Mouse (Mus musculus) CH12.LX (cell line): ENCODE measurements around the gene Zfp282. TPM values are rescaled to one million over a fixed set of nuclear protein-coding genes. Genes with fewer than 3 reads are reported as not detected.

Experiments used
- DNase-seq: peaks from one replicate; pipeline ENCODE4 v3.0.0-alpha.2; 2013; ENCODE audit errors: extremely low read depth
- H3K27ac ChIP-seq: 2 replicates; pipeline ENCODE4 v1.5.1; 2012; ENCODE audit warnings: low read depth, mild to moderate bottlenecking, control low read depth, moderate library complexity; ENCODE audit not compliant: insufficient read depth
- H3K27me3 ChIP-seq: replicated peaks from 2 replicates; pipeline ENCODE3; 2012; ENCODE audit warnings: inconsistent platforms
- H3K36me3 ChIP-seq, 2 experiments: replicated peaks in 1 of 2; 2 replicates each; pipeline versions ENCODE3 to v1.6.1; 2012; ENCODE audit warnings: inconsistent platforms in 1 of 2, low read length in 1 of 2, mild to moderate bottlenecking in 1 of 2, mixed read lengths in 1 of 2, moderate library complexity in 1 of 2; ENCODE audit not compliant: control insufficient read depth in 1 of 2, insufficient read depth in 1 of 2
- H3K4me1 ChIP-seq, 2 experiments: 2 replicates each; pipeline ENCODE4 v1.6.1; 2012; ENCODE audit warnings: inconsistent platforms in 1 of 2, moderate library complexity in 1 of 2; ENCODE audit not compliant: insufficient read depth in 2 of 2, control insufficient read depth in 1 of 2
- H3K4me2 ChIP-seq: 2 replicates; pipeline ENCODE4 v1.6.1; 2012; ENCODE audit warnings: low read depth, mild to moderate bottlenecking, control low read depth; ENCODE audit not compliant: poor library complexity, insufficient read depth, severe bottlenecking
- H3K4me3 ChIP-seq, 3 experiments: fragments of 150-350 bp in 1 of 3; sonication (generic) in 1 of 3; replicated peaks in 1 of 3; 2 replicates each; pipeline versions ENCODE3 to v1.5.1; 2011 to 2012; ENCODE audit warnings: low read depth in 2 of 3, low read length in 2 of 3, mild to moderate bottlenecking in 2 of 3, moderate library complexity in 2 of 3, control low read depth in 1 of 3, improper control_type of control experiment in 1 of 3, inconsistent platforms in 1 of 3, mixed read lengths in 1 of 3; ENCODE audit not compliant: poor library complexity in 1 of 3
- H3K79me2 ChIP-seq: replicated peaks from 2 replicates; pipeline ENCODE4 v1.6.1; 2012; ENCODE audit warnings: mild to moderate bottlenecking, moderate library complexity; ENCODE audit not compliant: control insufficient read depth, poor library complexity, insufficient read depth, severe bottlenecking; ENCODE audit errors: extremely low read depth
- H3K9ac ChIP-seq: 2 replicates; pipeline ENCODE4 v1.6.1; 2012; ENCODE audit warnings: low read depth, mild to moderate bottlenecking, control low read depth, moderate library complexity; ENCODE audit not compliant: insufficient read depth
- H3K9me3 ChIP-seq: replicated peaks from 2 replicates; pipeline ENCODE3; 2012; ENCODE audit warnings: low read length, inconsistent platforms, mixed read lengths
- CHD2 ChIP-seq: IDR thresholded peaks from 2 replicates; pipeline ENCODE4 v1.6.1; 2011; ENCODE audit warnings: low read length, improper control_type of control experiment
- GABPA ChIP-seq: IDR thresholded peaks from 2 replicates; pipeline ENCODE4 v1.6.1; 2012; ENCODE audit warnings: low read depth, low read length, improper control_type of control experiment, inconsistent platforms; ENCODE audit not compliant: insufficient replicate concordance
- JUN ChIP-seq: IDR thresholded peaks from 2 replicates; pipeline ENCODE4 v1.6.1; 2011; ENCODE audit warnings: low read depth, mild to moderate bottlenecking, low read length, improper control_type of control experiment, moderate library complexity; ENCODE audit not compliant: insufficient read depth
- MAX ChIP-seq: IDR thresholded peaks from 2 replicates; pipeline ENCODE4 v1.6.1; 2011; ENCODE audit warnings: low read length, improper control_type of control experiment
- MXI1 ChIP-seq: IDR thresholded peaks from 2 replicates; pipeline ENCODE4 v1.6.1; 2011; ENCODE audit warnings: mild to moderate bottlenecking, low read depth, low read length, improper control_type of control experiment
- MYC ChIP-seq: IDR thresholded peaks from 2 replicates; pipeline ENCODE4 v1.6.1; 2011; ENCODE audit warnings: low read depth, mild to moderate bottlenecking, improper control_type of control experiment, low read length
- NRF1 ChIP-seq: IDR thresholded peaks from 2 replicates; pipeline ENCODE4 v1.6.1; 2014; ENCODE audit warnings: low read depth, mild to moderate bottlenecking, inconsistent platforms, low read length, improper control_type of control experiment, moderate library complexity
- RAD21 ChIP-seq: IDR thresholded peaks from 2 replicates; pipeline ENCODE4 v1.6.1; 2011; ENCODE audit warnings: low read depth, mild to moderate bottlenecking, low read length, improper control_type of control experiment, moderate library complexity
- SIN3A ChIP-seq: IDR thresholded peaks from 2 replicates; pipeline ENCODE4 v1.6.1; 2012; ENCODE audit warnings: low read length, improper control_type of control experiment, inconsistent platforms
- TCF12 ChIP-seq: IDR thresholded peaks from 2 replicates; pipeline ENCODE4 v1.6.1; 2014; ENCODE audit warnings: low read depth, mild to moderate bottlenecking, inconsistent platforms, low read length, improper control_type of control experiment
- UBTF ChIP-seq: IDR thresholded peaks from 2 replicates; pipeline ENCODE4 v1.6.1; 2012; ENCODE audit warnings: low read depth, mild to moderate bottlenecking, inconsistent platforms, low read length, improper control_type of control experiment, moderate library complexity
- ZC3H11A ChIP-seq: IDR thresholded peaks from 2 replicates; pipeline ENCODE4 v1.6.1; 2012; ENCODE audit warnings: low read depth, mild to moderate bottlenecking, inconsistent platforms, low read length, improper control_type of control experiment
- ZNF384 ChIP-seq: IDR thresholded peaks from 2 replicates; pipeline ENCODE4 v1.6.1; 2012; ENCODE audit warnings: low read depth, low read length, improper control_type of control experiment, inconsistent platforms
- dilution Hi-C: fragments of 300-500 bp; cut with MboI; formaldehyde crosslinking; loops from 2 replicates; pipeline ENCODE4 v1.14.3; 2020; ENCODE audit warnings: low sequenced_read_pairs; ENCODE audit not compliant: extremely low pct_unique_long_range_greater_than_20kb, extremely low pct_ligation_motif_present
- in situ Hi-C: fragments of 300-500 bp; cut with MboI; formaldehyde crosslinking; loops from 3 replicates; pipeline ENCODE4 v1.14.3; 2019; ENCODE audit warnings: low sequenced_read_pairs, low pct_ligation_motif_present, low pct_unique_long_range_greater_than_20kb, mixed read lengths
- polyA plus RNA-seq: library from polyadenylated mRNA; unstranded; fragments of >175 nt; gene quantifications from 2 replicates; pipeline ENCODE4 v1.2.1, GENCODE M21; 2012; ENCODE audit warnings: low read depth; ENCODE audit not compliant: insufficient read length
- total RNA-seq, 2 experiments: library from RNA; depleted of rRNA; stranded (reverse); fragments of 300-350 nt in 1 of 2; fragments of >200 nt in 1 of 2; gene quantifications; 2 replicates each; pipeline ENCODE4 v1.2.3; 2012 to 2014

Zfp282 gene
- total and polyA plus RNA-seq, 3 experiments: 10.9 to 15.0 (median 14.7) TPM

DNA sequence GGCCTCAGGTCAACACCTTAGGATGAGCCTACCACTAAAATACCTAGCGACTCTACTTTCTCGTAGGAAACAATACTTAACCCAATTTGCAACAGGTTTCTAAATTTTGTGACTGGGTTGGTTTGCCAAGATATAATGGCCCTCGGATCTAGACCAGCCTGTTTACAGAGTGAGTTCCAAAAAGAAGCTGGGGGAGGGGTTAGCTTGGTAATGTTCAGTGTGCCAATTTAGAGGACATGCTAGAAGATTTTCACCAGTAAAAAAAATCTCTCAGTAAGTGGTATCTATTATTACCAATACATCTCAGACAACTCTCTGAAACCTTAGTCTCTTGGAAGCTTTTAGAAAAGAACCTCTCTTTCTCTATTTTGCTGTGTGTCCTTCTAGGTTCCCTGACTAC, 66.7 kb downstream of the Zfp282 start:
- peaks cover 0 to 9% of the 10 kb centered on the region in 2 experiments; a peak in 1 of 4 replicates for H3K4me1 ChIP-seq
- peaks cover 24 to 29% of the 10 kb centered on the region in 2 experiments for H3K36me3 ChIP-seq
- TF ChIP-seq ZNF384: no peak
- no peak for TF ChIP-seq ZC3H11A
- no peak for TF ChIP-seq GABPA
- no peak for TF ChIP-seq UBTF
- TF ChIP-seq CHD2: peak; percentile 67; the same call in 1 of the 2 replicates
- H3K9me3 ChIP-seq: peaks cover 17% of the 10 kb centered on the region
- dilution Hi-C loops (no loop called here), in situ Hi-C loops (no loop called here)
- H3K27ac ChIP-seq: peak overlapping the region; percentile 79; the same call in 1 of the 2 replicates
- H3K9ac ChIP-seq: peak overlapping the region; percentile 90
- H3K4me2 ChIP-seq: peak overlapping the region; percentile 34; the same call in 1 of the 2 replicates
- H3K79me2 ChIP-seq: peaks cover 7% of the 10 kb centered on the region
- H3K4me3 ChIP-seq: peak overlapping the region; percentile 77 to 85 (median 84)
- DNase-seq: peak; percentile 57
- H3K27me3 ChIP-seq: no peaks in the 10 kb centered on the region

GRCm38 (mm10) chr6:47947388-47947787, 70.4 kb downstream of the Zfp282 start:
- dilution Hi-C loops: no loop called here
- Histone ChIP-seq H3K4me3 (no peak overlapping the region), H3K4me2 (no peak overlapping the region), H3K9ac (no peak overlapping the region), H3K79me2 (peaks cover 7% of the 10 kb centered on the region), H3K9me3 (peaks cover 17% of the 10 kb centered on the region), H3K36me3 (peaks cover 52 to 65% of the 10 kb centered on the region in 2 experiments), H3K27ac (no peak overlapping the region), H3K4me1 (peaks cover 0 to 7% of the 10 kb centered on the region in 2 experiments; a peak in 1 of 4 replicates), H3K27me3 (no peaks in the 10 kb centered on the region)
- DNase-seq: no peak
- in situ Hi-C loops: no loop called here
- TF ChIP-seq MAX (no peak), NRF1 (no peak), MXI1 (no peak), RAD21 (no peak), JUN (no peak), MYC (no peak), SIN3A (no peak), UBTF (no peak), GABPA (no peak), TCF12 (no peak)
